Mouse (Mus musculus) neural tube, embryonic 15.5 days (tissue): Measurements from ENCODE around the gene Gm37240. TPM values are rescaled to one million over a fixed set of nuclear protein-coding genes. Genes with fewer than 3 reads are reported as not detected.

Experiments
- ATAC-seq: fragments of 200-750 bp; cut with Nextera tagmentation; 2 replicates; pipeline ENCODE4 v1.8.0; 2017; ENCODE audit warnings: mild to moderate bottlenecking, moderate TSS enrichment, moderate library complexity; ENCODE audit not compliant: low FRiP score
- H3K27ac ChIP-seq: fragments of 300-500 bp; sonication (generic); replicated peaks from 2 replicates; pipeline ENCODE4 v1.5.1; 2015; ENCODE audit warnings: mild to moderate bottlenecking, inconsistent platforms
- H3K27me3 ChIP-seq: fragments of 300-500 bp; sonication (generic); replicated peaks from 2 replicates; pipeline ENCODE4 v1.6.1; 2015; ENCODE audit warnings: inconsistent platforms
- H3K36me3 ChIP-seq: fragments of 300-500 bp; sonication (generic); 2 replicates; pipeline ENCODE4 v1.6.1; 2015; ENCODE audit warnings: inconsistent platforms
- H3K4me1 ChIP-seq: fragments of 300-500 bp; sonication (generic); 2 replicates; pipeline ENCODE4 v1.6.1; 2015; ENCODE audit warnings: inconsistent platforms
- H3K4me2 ChIP-seq: fragments of 300-500 bp; sonication (generic); 2 replicates; pipeline ENCODE4 v1.6.1; 2015; ENCODE audit warnings: inconsistent platforms, mild to moderate bottlenecking, moderate library complexity
- H3K4me3 ChIP-seq: fragments of 300-500 bp; sonication (generic); replicated peaks from 2 replicates; pipeline ENCODE4 v1.5.1; 2015; ENCODE audit warnings: mild to moderate bottlenecking, inconsistent platforms
- H3K9ac ChIP-seq: fragments of 300-500 bp; sonication (generic); replicated peaks from 2 replicates; pipeline ENCODE4 v1.6.1; 2015; ENCODE audit warnings: mild to moderate bottlenecking, inconsistent platforms
- H3K9me3 ChIP-seq: fragments of 300-500 bp; sonication (generic); replicated peaks from 2 replicates; pipeline ENCODE4 v1.6.1; 2016; ENCODE audit warnings: inconsistent platforms
- WGBS: fragments of 180-500 bp; shearing (Covaris S2); methylation state at CpG from one replicate; pipeline ENCODE4 v1.1.7; 2015; ENCODE audit warnings: mixed read lengths; 5-methylcytosine and 5-hydroxymethylcytosine counted together
- polyA plus RNA-seq: library from polyadenylated mRNA; unstranded; fragments of >200 nt; fragmentation: Nextera tagmentation; extraction: Ambion mirVana; gene quantifications from 2 replicates; pipeline ENCODE4 v1.2.1, GENCODE M21; 2015

Gene Gm37240
- polyA plus RNA-seq, 1 experiment from 2014 or later = 0.99 TPM

DNA sequence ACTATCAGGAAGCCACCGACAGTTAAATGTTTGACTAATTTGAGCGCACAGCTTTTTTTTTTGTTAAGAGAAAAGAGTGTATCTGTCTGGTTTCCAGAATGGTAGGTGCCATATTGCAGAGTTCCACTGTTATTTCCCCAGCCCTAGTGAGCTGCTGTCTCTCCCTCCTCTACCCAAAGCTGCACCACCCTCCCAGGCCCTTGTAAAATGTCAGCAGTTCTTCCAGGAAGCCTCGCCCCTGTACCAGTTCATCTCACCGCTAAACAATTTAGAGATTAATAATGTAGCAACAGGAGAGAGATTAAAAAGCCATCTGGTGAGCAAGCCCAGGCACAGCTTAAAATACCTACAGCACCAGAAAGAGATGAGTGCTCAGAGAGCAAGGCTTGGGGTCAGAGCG lies 518.2 kb downstream of the Gm37240 start:
- Histone ChIP-seq H3K27ac (no peak overlapping the region), H3K9ac (no peak overlapping the region), H3K9me3 (no peaks in the 10 kb centered on the region), H3K4me1 (peaks cover 9% of the 10 kb centered on the region; the same call in 1 of the 2 replicates), H3K4me3 (no peak overlapping the region), H3K36me3 (no peaks in the 10 kb centered on the region), H3K27me3 (no peaks in the 10 kb centered on the region), H3K4me2 (no peak overlapping the region)
- no peak for ATAC-seq
- 63% methylated on average over 5 of the region's 5 CpGs for WGBS

- Histone ChIP-seq H3K9ac (no peak overlapping the region), H3K4me2 (no peak overlapping the region), H3K36me3 (no peaks in the 10 kb centered on the region), H3K4me1 (peaks cover 9% of the 10 kb centered on the region; the same call in 1 of the 2 replicates), H3K27ac (0 out of 2 replicates have a peak overlapping the region, but pooled peaks have one; percentile 19), H3K27me3 (no peaks in the 10 kb centered on the region), H3K9me3 (no peaks in the 10 kb centered on the region), H3K4me3 (no peak overlapping the region)
- ATAC-seq = no peak
- WGBS = 84% methylated on average over 16 of the region's 16 CpGs
These were observed 518.8 kb downstream of the Gm37240 start for GRCm38 (mm10) chr3:85368354-85369120.

- Histone ChIP-seq H3K4me2 (no peak overlapping the region), H3K36me3 (no peaks in the 10 kb centered on the region), H3K4me3 (no peak overlapping the region), H3K27ac (no peak overlapping the region), H3K4me1 (peaks cover 9% of the 10 kb centered on the region; the same call in 1 of the 2 replicates), H3K9ac (no peak overlapping the region), H3K9me3 (no peaks in the 10 kb centered on the region), H3K27me3 (no peaks in the 10 kb centered on the region)
- ATAC-seq = no peak
- WGBS = 83% methylated on average over 5 of the region's 5 CpGs
These were observed 522.6 kb downstream of the Gm37240 start for GRCm38 (mm10) chr3:85364591-85365343.

GRCm38 (mm10) chr3:85362883-85363282 lies 524.4 kb downstream of the Gm37240 start:
- Histone ChIP-seq H3K9ac (no peak overlapping the region), H3K4me2 (no peak overlapping the region), H3K36me3 (no peaks in the 10 kb centered on the region), H3K9me3 (no peaks in the 10 kb centered on the region), H3K27me3 (no peaks in the 10 kb centered on the region), H3K27ac (no peak overlapping the region), H3K4me1 (no peaks in the 10 kb centered on the region), H3K4me3 (no peak overlapping the region)
- ATAC-seq = no peak
- 78% methylated on average over 7 of the region's 7 CpGs for WGBS

DNA sequence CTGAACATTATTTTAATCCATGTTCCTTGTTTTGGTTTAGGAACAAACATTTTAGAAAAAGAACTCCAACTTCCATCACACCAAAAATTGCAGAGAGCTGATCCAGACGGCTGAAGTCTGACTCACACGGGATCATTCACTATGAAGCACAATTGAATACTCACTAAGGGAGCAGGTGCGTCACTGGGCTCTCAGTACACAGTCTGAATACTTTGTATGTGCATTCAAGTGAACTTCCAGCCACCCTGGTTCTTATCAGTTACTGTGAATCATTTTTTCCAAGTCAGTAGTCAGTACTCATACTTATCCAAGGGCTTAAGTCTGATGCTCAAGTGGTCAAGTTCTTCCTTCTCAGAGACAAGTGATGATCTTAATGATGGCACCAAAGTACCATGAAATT lies 530.9 kb downstream of the Gm37240 start:
- ATAC-seq = no peak
- no peak overlapping the region for H3K4me2 ChIP-seq
- no peaks in the 10 kb centered on the region for H3K27me3 ChIP-seq
- H3K9ac ChIP-seq = no peak overlapping the region
- H3K36me3 ChIP-seq = no peaks in the 10 kb centered on the region
- no peaks in the 10 kb centered on the region for H3K9me3 ChIP-seq
- 86% methylated on average over 3 of the region's 3 CpGs for WGBS
- no peak overlapping the region for H3K4me3 ChIP-seq
- no peak overlapping the region for H3K27ac ChIP-seq
- H3K4me1 ChIP-seq = no peaks in the 10 kb centered on the region

- H3K9me3 ChIP-seq = no peaks in the 10 kb centered on the region
- H3K9ac ChIP-seq = no peak overlapping the region
- WGBS = 73% methylated on average over 6 of the region's 6 CpGs
These were observed 539.3 kb downstream of the Gm37240 start for GRCm38 (mm10) chr3:85348021-85348420.

GRCm38 (mm10) chr3:85341103-85341860 lies 546.0 kb downstream of the Gm37240 start:
- H3K27me3 ChIP-seq = no peaks in the 10 kb centered on the region
- ATAC-seq = no peak
- H3K4me1 ChIP-seq = peaks cover 18% of the 10 kb centered on the region
- no peaks in the 10 kb centered on the region for H3K9me3 ChIP-seq
- H3K9ac ChIP-seq = no peak overlapping the region
- 50% methylated on average over 12 of the region's 12 CpGs for WGBS
- H3K27ac ChIP-seq = 0 out of 2 replicates have a peak overlapping the region, but pooled peaks have one; percentile 9
- no peak overlapping the region for H3K4me2 ChIP-seq
- no peaks in the 10 kb centered on the region for H3K36me3 ChIP-seq
- H3K4me3 ChIP-seq = no peak overlapping the region

More at GRCm38 (mm10) chr3:85348021-85348420, 539.3 kb downstream of the Gm37240 start:
- Histone ChIP-seq H3K36me3 (no peaks in the 10 kb centered on the region), H3K4me2 (no peak overlapping the region), H3K27me3 (no peaks in the 10 kb centered on the region), H3K4me1 (no peaks in the 10 kb centered on the region), H3K27ac (no peak overlapping the region), H3K4me3 (no peak overlapping the region)
- ATAC-seq = no peak

GRCm38 (mm10) chr3:85340491-85340890 lies 546.8 kb downstream of the Gm37240 start:
- WGBS = 67% methylated on average over 3 of the region's 3 CpGs
- Histone ChIP-seq H3K36me3 (no peaks in the 10 kb centered on the region), H3K4me3 (no peak overlapping the region), H3K4me1 (peaks cover 22% of the 10 kb centered on the region), H3K9ac (no peak overlapping the region), H3K27me3 (no peaks in the 10 kb centered on the region), H3K27ac (no peak overlapping the region), H3K9me3 (no peaks in the 10 kb centered on the region), H3K4me2 (no peak overlapping the region)
- ATAC-seq = no peak

DNA sequence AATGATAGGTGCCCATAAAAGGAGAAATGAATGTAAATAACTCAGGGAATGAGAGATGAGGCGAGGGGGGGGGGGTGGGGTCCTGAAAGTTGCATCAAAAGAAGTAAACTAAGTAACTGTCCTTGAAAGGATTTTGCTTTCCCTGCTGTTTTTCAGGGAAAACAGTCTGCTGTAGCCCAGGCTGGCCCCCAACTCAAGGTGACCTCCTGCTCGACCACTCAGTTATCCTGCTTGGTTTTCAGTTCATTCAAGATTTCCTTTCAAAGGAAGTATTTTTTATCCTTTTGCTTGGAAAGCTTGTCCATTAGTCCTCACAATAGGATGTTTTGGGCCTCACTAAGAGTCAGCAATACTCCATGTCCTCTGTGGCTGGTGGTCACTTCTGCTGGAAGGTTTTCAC lies 547.4 kb downstream of the Gm37240 start:
- no peak for ATAC-seq

GRCm38 (mm10) chr3:85339269-85339820 lies 548.0 kb downstream of the Gm37240 start:
- 0 out of 2 replicates have a peak, but pooled peaks have one; percentile 77 for ATAC-seq
- Histone ChIP-seq H3K27me3 (no peaks in the 10 kb centered on the region), H3K4me3 (no peak overlapping the region), H3K9me3 (no peaks in the 10 kb centered on the region), H3K4me2 (no peak overlapping the region), H3K36me3 (no peaks in the 10 kb centered on the region), H3K27ac (peak overlapping the region; percentile 71; the same call in 1 of the 2 replicates), H3K4me1 (peaks cover 24% of the 10 kb centered on the region), H3K9ac (no peak overlapping the region)
- WGBS = 58% methylated on average over 10 of the region's 10 CpGs

More for the DNA sequence above, 547.4 kb downstream of the Gm37240 start:
- H3K4me3 ChIP-seq = no peak overlapping the region
- 70% methylated on average over 2 of the region's 2 CpGs for whole genome bisulfite sequencing
- H3K36me3 ChIP-seq = no peaks in the 10 kb centered on the region
- no peaks in the 10 kb centered on the region for H3K27me3 ChIP-seq
- peaks cover 24% of the 10 kb centered on the region for H3K4me1 ChIP-seq
- H3K9me3 ChIP-seq = no peaks in the 10 kb centered on the region
- peak overlapping the region; percentile 71; the same call in 1 of the 2 replicates for H3K27ac ChIP-seq
- no peak overlapping the region for H3K4me2 ChIP-seq
- H3K9ac ChIP-seq = no peak overlapping the region

- peaks cover 24% of the 10 kb centered on the region for H3K4me1 ChIP-seq
- H3K36me3 ChIP-seq = no peaks in the 10 kb centered on the region
- no peak for ATAC-seq
- 45% methylated on average over 3 of the region's 3 CpGs for WGBS
- no peaks in the 10 kb centered on the region for H3K27me3 ChIP-seq
- no peak overlapping the region; the same call in 1 of the 2 replicates for H3K27ac ChIP-seq
- H3K4me2 ChIP-seq = no peak overlapping the region
- H3K9ac ChIP-seq = no peak overlapping the region
- H3K9me3 ChIP-seq = no peaks in the 10 kb centered on the region
- H3K4me3 ChIP-seq = no peak overlapping the region
These were observed 548.6 kb downstream of the Gm37240 start for GRCm38 (mm10) chr3:85338755-85339095.
